In the genomic region with DNA sequence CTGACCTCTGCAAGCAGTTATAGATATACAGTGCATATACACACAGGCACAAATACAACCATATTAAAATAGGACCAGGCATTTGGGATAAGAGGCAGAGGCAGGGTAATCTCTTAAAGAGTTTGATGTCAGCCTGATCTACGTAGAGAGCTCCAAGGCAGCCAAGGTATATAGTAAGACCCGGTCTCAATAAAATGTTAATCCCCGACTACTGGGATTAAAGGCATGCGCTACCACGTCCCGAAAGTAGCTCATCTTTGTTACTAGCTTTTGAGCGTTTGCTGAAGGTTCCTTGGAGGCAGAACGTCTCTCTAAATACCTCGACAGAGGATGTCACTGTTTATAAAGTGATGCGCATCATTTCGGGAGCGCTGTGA, we compare ENCODE assay signal across 7 mouse cellular contexts. TPM values are rescaled to one million over a fixed set of nuclear protein-coding genes. Genes with fewer than 3 reads are reported as not detected.
A peak's percentile ranks its signal among the peaks of the same experiment; 100 is the strongest.
DNase-seq lines count a peak whose midpoint lies in the region; ATAC-seq and TF ChIP-seq lines count a peak whose summit lies in the region.

A gene (plus strand): TSS at position 273 of the 377 bp plus-strand sequence.

- peak; percentile 42 for ATAC-seq in erythroblast, adult 5-6 weeks (replicated peaks; ENCODE audit: low FRiP score, poor library complexity, severe bottlenecking)
- ATAC-seq in limb, embryonic 14.5 days (ENCODE audit: low FRiP score, low read depth) = peak; percentile 14; the same call in 1 of the 2 replicates
- ATAC-seq in stomach, embryonic 14.5 days (ENCODE audit: insufficient number of reproducible peaks, insufficient read depth, low FRiP score, low read depth) = no peak

- no peak for DNase-seq in urinary bladder, adult 2 months (ENCODE audit: low spot score)
- DNase-seq in urinary bladder, postnatal 25 days (ENCODE audit: low spot score) = no peak
- DNase-seq in heart, postnatal 25 days (ENCODE audit: low spot score) = no peak
- no peak for DNase-seq in limb, embryonic 14.5 days (ENCODE audit: low spot score)
- DNase-seq in yolk sac, embryonic 10.5 days (ENCODE audit: low spot score) = no peak

- intact Hi-C loops in heart, postnatal 25 days (cut with DNase I) = loop anchor here (5.0 kb wide), 1 partner anchor 75 kb away; a partner anchor contains a TSS

- peak within 1 kb of the TSS; percentile 66 for H3K4me2 ChIP-seq in limb, embryonic 14.5 days (replicated peaks; ENCODE audit: low read depth, low read length, severe bottlenecking)
- H3K4me2 ChIP-seq in stomach, embryonic 14.5 days (replicated peaks; ENCODE audit: low read depth, low read length) = peak within 1 kb of the TSS; percentile 64

- H3K27ac ChIP-seq in limb, embryonic 14.5 days (replicated peaks; ENCODE audit: low read depth, low read length) = peak within 1 kb of the TSS; percentile 87
- H3K27ac ChIP-seq in stomach, embryonic 14.5 days (ENCODE audit: low read length) = peak within 1 kb of the TSS; percentile 79

- peak within 1 kb of the TSS; percentile 80 for H3K4me3 ChIP-seq in limb, embryonic 14.5 days (replicated peaks; ENCODE audit: low read length)
- peak within 1 kb of the TSS; percentile 91 for H3K4me3 ChIP-seq in stomach, embryonic 14.5 days (ENCODE audit: low read depth, low read length)

- peak within 1 kb of the TSS; percentile 85 for H3K9ac ChIP-seq in limb, embryonic 14.5 days (ENCODE audit: low read depth, low read length, severe bottlenecking)
- H3K9ac ChIP-seq in stomach, embryonic 14.5 days (replicated peaks; ENCODE audit: low read depth, low read length) = peak within 1 kb of the TSS; percentile 87

- no peaks in the 10 kb centered on the region for H3K36me3 ChIP-seq in limb, embryonic 14.5 days (ENCODE audit: control insufficient read depth, insufficient read depth, low read length)
- no peaks in the 10 kb centered on the region; the same call in 1 of the 2 replicates for H3K36me3 ChIP-seq in stomach, embryonic 14.5 days (ENCODE audit: control insufficient read depth, insufficient read depth, low read length)

- 4% methylated on average over 12 of the region's 12 CpGs for WGBS in limb, embryonic 14.5 days
- 4% methylated on average over 12 of the region's 12 CpGs for WGBS in stomach, embryonic 14.5 days

- H3K27me3 ChIP-seq in limb, embryonic 14.5 days (ENCODE audit: control insufficient read depth, insufficient read depth, low read length) = no peaks in the 10 kb centered on the region
- no peaks in the 10 kb centered on the region for H3K27me3 ChIP-seq in stomach, embryonic 14.5 days (ENCODE audit: control insufficient read depth, insufficient read depth, low read length)

- TF ChIP-seq POLR2A in limb, embryonic 14.5 days (IDR thresholded peaks at IDR 0.05; ENCODE audit: borderline replicate concordance, extremely low read depth, insufficient read depth, insufficient read length) = no peak

- no peaks in the 10 kb centered on the region for H3K9me3 ChIP-seq in limb, embryonic 14.5 days (ENCODE audit: control insufficient read depth, low read length)
- H3K9me3 ChIP-seq in stomach, embryonic 14.5 days (ENCODE audit: control insufficient read depth, low read depth, low read length) = no peaks in the 10 kb centered on the region

- H3K4me1 ChIP-seq in limb, embryonic 14.5 days (ENCODE audit: control insufficient read depth, insufficient read depth, low read length) = peaks cover 9% of the 10 kb centered on the region
- peaks cover 7% of the 10 kb centered on the region; the same call in 1 of the 2 replicates for H3K4me1 ChIP-seq in stomach, embryonic 14.5 days (ENCODE audit: control insufficient read depth, insufficient read depth, low read length)

RNA-seq across cellular contexts. Expression of the gene that starts here (rescaled TPM):
- polyA plus RNA-seq in urinary bladder, adult 2 months (2012; rRNA removed) = 16.5 and 19.6 TPM in 2 replicates
- 30.3 and 33.6 TPM in 2 replicates for total RNA-seq in erythroblast, adult 5-6 weeks (2015; ENCODE audit: low replicate concordance)
- total RNA-seq in erythroblast, adult 5-6 weeks (2017; ENCODE audit: low replicate concordance) = 14.9 and 34.7 TPM in 2 replicates
- 10 to 100 TPM; 37.2 to 38.7 TPM for total RNA-seq in heart, postnatal 25 days (2021)
- 14.2 and 25.3 TPM in 2 replicates for polyA plus RNA-seq in limb, embryonic 14.5 days (2012; rRNA removed)
- polyA plus RNA-seq in limb, embryonic 14.5 days (2014; fragmentation: Nextera tagmentation; extraction: Ambion mirVana) = 118 and 120 TPM in 2 replicates
- polyA plus RNA-seq in stomach, embryonic 14.5 days (2014; fragmentation: Nextera tagmentation; extraction: Ambion mirVana) = 125 and 134 TPM in 2 replicates
